Mouse (Mus musculus): ENCODE measurements around the gene Zfyve19.

The Zfyve19 gene

GRCm38 (mm10) chr2:119196316-119197108 is 11.9 kb upstream of the Zfyve19 start:
- DNase-seq, result no peak

GRCm38 (mm10) chr2:119197493-119197892 is 10.9 kb upstream of the Zfyve19 start:
- DNase-seq, result no peak

- DNase-seq, result no peak
Observed at GRCm38 (mm10) chr2:119198049-119198448, 10.4 kb upstream of the Zfyve19 start.

GRCm38 (mm10) chr2:119198934-119199333 is 9.5 kb upstream of the Zfyve19 start:
- DNase-seq, result no peak

- peak; percentile 31 to 48 for DNase-seq
Observed at GRCm38 (mm10) chr2:119202914-119203453, 5.4 kb upstream of the Zfyve19 start.

GRCm38 (mm10) chr2:119203871-119204460 is 4.5 kb upstream of the Zfyve19 start:
- DNase-seq, result no peak

- no peak for DNase-seq
Observed at GRCm38 (mm10) chr2:119207961-119208343, 465 bp upstream of the Zfyve19 start.

GRCm38 (mm10) chr2:119209176-119209507 is 725 bp downstream of the Zfyve19 start:
- no peak for DNase-seq

GRCm38 (mm10) chr2:119229775-119230704 is 21.6 kb downstream of the Zfyve19 start, which contains the start of gene Ppp1r14d:
Gene Ppp1r14d, minus strand, starts transcription at chr2:119229906.
- DNase-seq, result no peak

- no peak for DNase-seq
Observed at GRCm38 (mm10) chr2:119236682-119237209, 28.3 kb downstream of the Zfyve19 start.

- no peak for DNase-seq
Observed at GRCm38 (mm10) chr2:119237210-119237870, 28.9 kb downstream of the Zfyve19 start, which contains the start of gene Spint1. Gene Spint1, plus strand, starts transcription at chr2:119237362.

- peak in 1 of 2 experiments; percentile 23 for DNase-seq
Observed at GRCm38 (mm10) chr2:119237871-119238220, 29.4 kb downstream of the Zfyve19 start.

- no peak for DNase-seq
Observed at GRCm38 (mm10) chr2:119238671-119239070, 30.3 kb downstream of the Zfyve19 start.

- DNase-seq, result no peak
Observed at GRCm38 (mm10) chr2:119240075-119240818, 31.8 kb downstream of the Zfyve19 start.

- DNase-seq, result no peak
Observed at GRCm38 (mm10) chr2:119240819-119241186, 32.4 kb downstream of the Zfyve19 start.

GRCm38 (mm10) chr2:119242548-119242947 is 34.1 kb downstream of the Zfyve19 start:
- no peak for DNase-seq

- no peak for DNase-seq
Observed at GRCm38 (mm10) chr2:119245246-119245645, 36.8 kb downstream of the Zfyve19 start.

- no peak for DNase-seq
Observed at GRCm38 (mm10) chr2:119247904-119248303, 39.5 kb downstream of the Zfyve19 start.

GRCm38 (mm10) chr2:119249592-119250061 is 41.2 kb downstream of the Zfyve19 start:
- no peak for DNase-seq

- DNase-seq, result peak in 1 of 2 experiments; percentile 12
Observed at GRCm38 (mm10) chr2:119250377-119250776, 42.0 kb downstream of the Zfyve19 start.

GRCm38 (mm10) chr2:119250826-119251478 is 42.5 kb downstream of the Zfyve19 start:
- peak; percentile 91 to 97 for DNase-seq
